Mouse (Mus musculus): ENCODE measurements around the gene Stat6.
A peak's percentile ranks its signal among the peaks of the same experiment; 100 is the strongest.

Gene Stat6

GRCm38 (mm10) chr10:127642772-127643552, at the start of gene Stat6:
Gene Stat6, plus strand, starts transcription at chr10:127642986.
- no peak for DNase-seq (ENCODE audit: extremely low read depth, low read depth, low spot score)

GRCm38 (mm10) chr10:127594405-127594804, 48.4 kb upstream of the Stat6 start:
- no peak for DNase-seq (ENCODE audit: extremely low read depth, low read depth, low spot score)

- DNase-seq (ENCODE audit: extremely low read depth, low read depth, low spot score): no peak
Observed at GRCm38 (mm10) chr10:127594930-127595715, 47.7 kb upstream of the Stat6 start.

GRCm38 (mm10) chr10:127596321-127596941, 46.4 kb upstream of the Stat6 start:
- no peak for DNase-seq (ENCODE audit: extremely low read depth, low read depth, low spot score)

- no peak for DNase-seq (ENCODE audit: extremely low read depth, low read depth, low spot score)
Observed at GRCm38 (mm10) chr10:127597311-127597901, 45.4 kb upstream of the Stat6 start.

GRCm38 (mm10) chr10:127598607-127599006, 44.2 kb upstream of the Stat6 start:
- DNase-seq (ENCODE audit: extremely low read depth, low read depth, low spot score): no peak

GRCm38 (mm10) chr10:127599252-127599651, 43.5 kb upstream of the Stat6 start:
- DNase-seq (ENCODE audit: extremely low read depth, low read depth, low spot score): no peak

GRCm38 (mm10) chr10:127599779-127600541, 42.8 kb upstream of the Stat6 start:
- peak; percentile 73 for DNase-seq (ENCODE audit: extremely low read depth, low read depth, low spot score)

GRCm38 (mm10) chr10:127602194-127602593, 40.6 kb upstream of the Stat6 start:
- DNase-seq (ENCODE audit: extremely low read depth, low read depth, low spot score): no peak

GRCm38 (mm10) chr10:127603437-127604371, 39.1 kb upstream of the Stat6 start:
- no peak for DNase-seq (ENCODE audit: extremely low read depth, low read depth, low spot score)

- DNase-seq (ENCODE audit: extremely low read depth, low read depth, low spot score): no peak
Observed at GRCm38 (mm10) chr10:127604465-127605250, 38.1 kb upstream of the Stat6 start.

- DNase-seq (ENCODE audit: extremely low read depth, low read depth, low spot score): no peak
Observed at GRCm38 (mm10) chr10:127605251-127605547, 37.6 kb upstream of the Stat6 start.

GRCm38 (mm10) chr10:127605756-127606155, 37.0 kb upstream of the Stat6 start:
- no peak for DNase-seq (ENCODE audit: extremely low read depth, low read depth, low spot score)

- no peak for DNase-seq (ENCODE audit: extremely low read depth, low read depth, low spot score)
Observed at GRCm38 (mm10) chr10:127607059-127607458, 35.7 kb upstream of the Stat6 start.

GRCm38 (mm10) chr10:127609415-127610065, 33.2 kb upstream of the Stat6 start:
- no peak for DNase-seq (ENCODE audit: extremely low read depth, low read depth, low spot score)

GRCm38 (mm10) chr10:127610066-127610415, 32.7 kb upstream of the Stat6 start:
- no peak for DNase-seq (ENCODE audit: extremely low read depth, low read depth, low spot score)

GRCm38 (mm10) chr10:127612079-127612775, 30.6 kb upstream of the Stat6 start:
- no peak for DNase-seq (ENCODE audit: extremely low read depth, low read depth, low spot score)

All from fat pad, adult 2 months (tissue).